Mouse (Mus musculus) midbrain, embryonic 13.5 days (tissue): Measurements from ENCODE around the gene Nt5c2. TPM values are rescaled to one million over a fixed set of nuclear protein-coding genes. Genes with fewer than 3 reads are reported as not detected.

Experiments used
- ATAC-seq: fragments of 200-750 bp; cut with Nextera tagmentation; 2 replicates; pipeline ENCODE4 v1.8.0; 2017; ENCODE audit warnings: mild to moderate bottlenecking, moderate TSS enrichment, moderate library complexity
- H3K27ac ChIP-seq: fragments of 300-500 bp; sonication (generic); 2 replicates; pipeline ENCODE4 v1.5.1; 2015; ENCODE audit warnings: inconsistent platforms, mild to moderate bottlenecking, moderate library complexity
- H3K27me3 ChIP-seq: fragments of 300-500 bp; sonication (generic); 2 replicates; pipeline ENCODE4 v1.6.1; 2015; ENCODE audit warnings: mild to moderate bottlenecking, inconsistent platforms
- H3K36me3 ChIP-seq: fragments of 300-500 bp; sonication (generic); 2 replicates; pipeline ENCODE4 v1.6.1; 2015; ENCODE audit warnings: mild to moderate bottlenecking, inconsistent platforms
- H3K4me1 ChIP-seq: fragments of 300-500 bp; sonication (generic); replicated peaks from 2 replicates; pipeline ENCODE4 v1.6.1; 2015; ENCODE audit warnings: inconsistent platforms
- H3K4me2 ChIP-seq: fragments of 300-500 bp; sonication (generic); replicated peaks from 2 replicates; pipeline ENCODE4 v1.6.1; 2015; ENCODE audit warnings: moderate library complexity, mild to moderate bottlenecking, inconsistent platforms
- H3K4me3 ChIP-seq: fragments of 300-500 bp; sonication (generic); replicated peaks from 2 replicates; pipeline ENCODE4 v1.5.1; 2015; ENCODE audit warnings: mild to moderate bottlenecking, inconsistent platforms
- H3K9ac ChIP-seq: fragments of 300-500 bp; sonication (generic); replicated peaks from 2 replicates; pipeline ENCODE4 v1.6.1; 2015; ENCODE audit warnings: mild to moderate bottlenecking, inconsistent platforms
- H3K9me3 ChIP-seq: fragments of 300-500 bp; sonication (generic); 2 replicates; pipeline ENCODE4 v1.6.1; 2016; ENCODE audit warnings: mild to moderate bottlenecking, inconsistent platforms
- WGBS: fragments of 180-500 bp; shearing (Covaris S2); methylation state at CpG from one replicate; pipeline ENCODE4 v1.1.7; 2015; 5-methylcytosine and 5-hydroxymethylcytosine counted together
- polyA plus RNA-seq: library from polyadenylated mRNA; unstranded; fragments of >200 nt; fragmentation: Nextera tagmentation; extraction: Ambion mirVana; gene quantifications from 2 replicates; pipeline ENCODE4 v1.2.1, GENCODE M21; 2015

Gene Nt5c2
- polyA plus RNA-seq, 1 experiment from 2014 or later = 97.2 TPM

- H3K4me2 ChIP-seq = no peak overlapping the region
- H3K4me1 ChIP-seq = peaks cover 9% of the 10 kb centered on the region
- ATAC-seq = no peak
- no peak overlapping the region for H3K4me3 ChIP-seq
- H3K9me3 ChIP-seq = no peaks in the 10 kb centered on the region
- 72% methylated on average over 5 of the region's 5 CpGs for WGBS
- no peaks in the 10 kb centered on the region for H3K27me3 ChIP-seq
- H3K9ac ChIP-seq = no peak overlapping the region
- no peaks in the 10 kb centered on the region for H3K36me3 ChIP-seq
- no peak overlapping the region for H3K27ac ChIP-seq
These were observed 82.3 kb downstream of the Nt5c2 start for GRCm38 (mm10) chr19:46932608-46933007.

- no peaks in the 10 kb centered on the region for H3K27me3 ChIP-seq
- 77% methylated on average over 5 of the region's 5 CpGs for WGBS
- peaks cover 6% of the 10 kb centered on the region; the same call in 1 of the 2 replicates for H3K4me1 ChIP-seq
- no peak overlapping the region for H3K4me3 ChIP-seq
- ATAC-seq = no peak
- H3K4me2 ChIP-seq = no peak overlapping the region
- no peak overlapping the region for H3K9ac ChIP-seq
- H3K36me3 ChIP-seq = no peaks in the 10 kb centered on the region
- H3K9me3 ChIP-seq = no peaks in the 10 kb centered on the region
- no peak overlapping the region for H3K27ac ChIP-seq
These were observed 84.9 kb downstream of the Nt5c2 start for GRCm38 (mm10) chr19:46930026-46930425.

- Histone ChIP-seq H3K4me1 (peaks cover 6% of the 10 kb centered on the region; the same call in 1 of the 2 replicates), H3K27me3 (no peaks in the 10 kb centered on the region), H3K9me3 (no peaks in the 10 kb centered on the region), H3K4me3 (no peak overlapping the region), H3K4me2 (no peak overlapping the region), H3K27ac (no peak overlapping the region), H3K9ac (no peak overlapping the region), H3K36me3 (no peaks in the 10 kb centered on the region)
- 84% methylated on average over 6 of the region's 6 CpGs for WGBS
- no peak for ATAC-seq
These were observed 85.8 kb downstream of the Nt5c2 start for GRCm38 (mm10) chr19:46929044-46929587.

- no peaks in the 10 kb centered on the region for H3K36me3 ChIP-seq
- no peak overlapping the region for H3K4me3 ChIP-seq
- H3K9me3 ChIP-seq = no peaks in the 10 kb centered on the region
- H3K4me2 ChIP-seq = no peak overlapping the region
- peaks cover 6% of the 10 kb centered on the region; the same call in 1 of the 2 replicates for H3K4me1 ChIP-seq
- no peak for ATAC-seq
- H3K27me3 ChIP-seq = no peaks in the 10 kb centered on the region
- WGBS = 75% methylated on average over 4 of the region's 4 CpGs
- no peak overlapping the region for H3K27ac ChIP-seq
- no peak overlapping the region for H3K9ac ChIP-seq
These were observed 86.8 kb downstream of the Nt5c2 start for GRCm38 (mm10) chr19:46928136-46928535.

- Histone ChIP-seq H3K4me2 (no peak overlapping the region), H3K36me3 (no peaks in the 10 kb centered on the region), H3K9me3 (no peaks in the 10 kb centered on the region), H3K9ac (no peak overlapping the region), H3K27me3 (no peaks in the 10 kb centered on the region), H3K4me3 (no peak overlapping the region), H3K27ac (no peak overlapping the region), H3K4me1 (peaks cover 3% of the 10 kb centered on the region; the same call in 1 of the 2 replicates)
- WGBS = 69% methylated on average over 5 of the region's 5 CpGs
- ATAC-seq = no peak
These were observed 88.0 kb downstream of the Nt5c2 start for GRCm38 (mm10) chr19:46926951-46927350.

- Histone ChIP-seq H3K9ac (no peak overlapping the region), H3K36me3 (peaks cover under 1% of the 10 kb centered on the region; the same call in 1 of the 2 replicates), H3K4me1 (peaks cover 3% of the 10 kb centered on the region; the same call in 1 of the 2 replicates), H3K9me3 (no peaks in the 10 kb centered on the region), H3K4me2 (no peak overlapping the region), H3K27ac (no peak overlapping the region), H3K27me3 (no peaks in the 10 kb centered on the region), H3K4me3 (no peak overlapping the region)
- WGBS = 57% methylated on average over 4 of the region's 4 CpGs
- no peak for ATAC-seq
These were observed 88.6 kb downstream of the Nt5c2 start for GRCm38 (mm10) chr19:46926357-46926756.

- H3K27ac ChIP-seq = no peak overlapping the region
- H3K9ac ChIP-seq = no peak overlapping the region
- H3K4me2 ChIP-seq = no peak overlapping the region
- H3K36me3 ChIP-seq = peaks cover 4% of the 10 kb centered on the region; the same call in 1 of the 2 replicates
- 94% methylated on average over 6 of the region's 6 CpGs for WGBS
- no peaks in the 10 kb centered on the region for H3K9me3 ChIP-seq
- no peak overlapping the region for H3K4me3 ChIP-seq
- H3K27me3 ChIP-seq = no peaks in the 10 kb centered on the region
- no peaks in the 10 kb centered on the region for H3K4me1 ChIP-seq
- no peak for ATAC-seq
These were observed 94.4 kb downstream of the Nt5c2 start for GRCm38 (mm10) chr19:46920571-46920970.

- WGBS = 64% methylated on average over 9 of the region's 9 CpGs
- Histone ChIP-seq H3K4me1 (no peaks in the 10 kb centered on the region), H3K9ac (no peak overlapping the region), H3K36me3 (no peaks in the 10 kb centered on the region), H3K4me2 (no peak overlapping the region), H3K27me3 (no peaks in the 10 kb centered on the region), H3K27ac (no peak overlapping the region), H3K9me3 (no peaks in the 10 kb centered on the region), H3K4me3 (no peak overlapping the region)
- no peak for ATAC-seq
These were observed 99.4 kb downstream of the Nt5c2 start for GRCm38 (mm10) chr19:46915406-46916080.

GRCm38 (mm10) chr19:46913626-46914025, 101.3 kb downstream of the Nt5c2 start:
- Histone ChIP-seq H3K9ac (no peak overlapping the region), H3K4me3 (no peak overlapping the region), H3K9me3 (no peaks in the 10 kb centered on the region), H3K27me3 (no peaks in the 10 kb centered on the region), H3K27ac (no peak overlapping the region), H3K4me2 (no peak overlapping the region), H3K4me1 (peaks cover 8% of the 10 kb centered on the region), H3K36me3 (no peaks in the 10 kb centered on the region)
- no peak for ATAC-seq
- 96% methylated on average over 11 of the region's 11 CpGs for WGBS

- Histone ChIP-seq H3K9me3 (no peaks in the 10 kb centered on the region), H3K27me3 (no peaks in the 10 kb centered on the region), H3K36me3 (no peaks in the 10 kb centered on the region), H3K4me2 (no peak overlapping the region), H3K4me3 (no peak overlapping the region), H3K9ac (no peak overlapping the region), H3K27ac (no peak overlapping the region), H3K4me1 (peaks cover 8% of the 10 kb centered on the region)
- WGBS = 86% methylated on average over 3 of the region's 3 CpGs
- no peak for ATAC-seq
These were observed 103.5 kb downstream of the Nt5c2 start for GRCm38 (mm10) chr19:46911492-46911891.

GRCm38 (mm10) chr19:46908977-46909376, 106.0 kb downstream of the Nt5c2 start:
- H3K4me3 ChIP-seq = no peak overlapping the region
- no peak overlapping the region for H3K4me2 ChIP-seq
- H3K4me1 ChIP-seq = peaks cover 8% of the 10 kb centered on the region
- ATAC-seq = no peak
- no peaks in the 10 kb centered on the region for H3K9me3 ChIP-seq
- H3K9ac ChIP-seq = no peak overlapping the region
- 33% methylated on average over 4 of the region's 4 CpGs for WGBS
- H3K27me3 ChIP-seq = no peaks in the 10 kb centered on the region
- H3K36me3 ChIP-seq = no peaks in the 10 kb centered on the region
- no peak overlapping the region for H3K27ac ChIP-seq

GRCm38 (mm10) chr19:46908207-46908606, 106.7 kb downstream of the Nt5c2 start:
- no peak for ATAC-seq
- no peak overlapping the region for H3K4me2 ChIP-seq
- 62% methylated on average over 5 of the region's 5 CpGs for WGBS
- no peaks in the 10 kb centered on the region for H3K27me3 ChIP-seq
- no peak overlapping the region for H3K9ac ChIP-seq
- no peak overlapping the region for H3K27ac ChIP-seq
- H3K9me3 ChIP-seq = no peaks in the 10 kb centered on the region
- 0 out of 2 replicates have a peak, but pooled peaks cover 2% of the 10 kb centered on the region for H3K36me3 ChIP-seq
- H3K4me3 ChIP-seq = no peak overlapping the region
- peaks cover 8% of the 10 kb centered on the region for H3K4me1 ChIP-seq
